Mouse (Mus musculus) natural killer cell, adult 2 months (primary cell): ENCODE measurements at regions not wholly inside any gene's neighbourhood (a gene's known extent, or its start where the extent isn't known, plus 50 kb on each side); places are given as distances from the start of the nearest gene placed in this dataset.

Source experiments
- DNase-seq, 2 experiments: peaks; one replicate each; pipeline ENCODE4 v3.0.0; 2022; ENCODE audit warnings: low spot score in 2 of 2

- DNase-seq, result no peak
Measured at GRCm38 (mm10) chr16:86808644-86809324, 545.2 kb upstream of the N6amt1 start.

DNA sequence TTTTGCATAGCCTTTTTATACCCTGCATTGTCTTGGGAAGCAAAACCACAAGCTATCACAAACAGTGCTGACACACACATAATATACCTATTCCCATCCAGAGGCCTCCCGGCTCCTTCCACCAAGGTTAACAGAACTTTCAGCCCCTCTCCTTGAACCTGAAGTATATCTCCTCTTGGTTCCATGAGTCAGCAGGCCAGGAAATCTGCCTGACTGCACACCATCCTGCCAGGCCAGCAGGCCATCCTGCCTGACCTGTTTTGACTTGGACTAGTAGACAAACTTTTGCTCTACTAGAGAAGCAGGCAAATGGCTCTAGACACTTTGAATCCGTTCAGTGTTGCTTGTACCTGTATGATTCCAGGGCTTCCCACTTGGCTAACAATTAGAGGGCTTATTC lies 547.6 kb upstream of the N6amt1 start:
- no peak for DNase-seq

GRCm38 (mm10) chr16:86776086-86776485 lies 577.9 kb upstream of the N6amt1 start:
- DNase-seq, result no peak

- no peak for DNase-seq
Measured at GRCm38 (mm10) chr16:86772586-86772985, 581.4 kb upstream of the N6amt1 start.

DNA sequence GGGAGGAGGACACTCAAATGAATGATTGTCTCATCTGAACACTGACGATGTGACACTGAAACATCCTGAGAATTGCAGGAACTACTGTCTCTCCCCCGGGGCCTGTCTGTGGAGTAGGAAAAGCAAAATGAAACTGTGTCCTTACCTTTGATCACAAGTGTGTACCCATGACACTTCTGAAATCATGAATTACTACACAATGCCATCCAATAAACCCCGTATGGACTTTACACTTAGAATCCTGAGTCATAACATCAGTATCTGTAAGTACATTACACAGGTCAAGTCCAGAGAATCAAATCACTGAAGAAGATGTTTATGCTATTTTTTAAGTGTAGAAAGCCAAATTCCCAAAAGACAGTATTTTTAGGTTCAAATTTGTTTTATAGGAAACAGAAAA lies 585.1 kb upstream of the N6amt1 start:
- no peak for DNase-seq

DNA sequence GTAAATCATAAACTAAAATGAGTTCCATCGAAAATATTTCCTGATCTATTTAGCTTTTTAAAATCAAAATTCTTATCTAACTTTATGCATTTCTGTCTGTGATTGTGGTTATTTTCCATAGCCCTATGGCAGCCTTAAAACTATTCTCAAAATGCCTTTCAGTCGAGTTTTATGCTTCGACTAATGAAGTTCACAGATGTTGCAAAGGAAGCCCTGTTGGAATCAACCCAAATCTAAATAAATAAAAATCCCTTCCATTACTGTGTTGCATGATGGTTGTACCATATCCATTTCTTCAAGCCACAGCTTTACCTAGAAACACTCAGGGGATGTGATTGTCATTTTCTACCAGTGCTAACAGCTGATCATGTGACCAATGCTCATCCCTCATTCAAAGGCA lies 585.6 kb upstream of the N6amt1 start:
- no peak for DNase-seq

DNA sequence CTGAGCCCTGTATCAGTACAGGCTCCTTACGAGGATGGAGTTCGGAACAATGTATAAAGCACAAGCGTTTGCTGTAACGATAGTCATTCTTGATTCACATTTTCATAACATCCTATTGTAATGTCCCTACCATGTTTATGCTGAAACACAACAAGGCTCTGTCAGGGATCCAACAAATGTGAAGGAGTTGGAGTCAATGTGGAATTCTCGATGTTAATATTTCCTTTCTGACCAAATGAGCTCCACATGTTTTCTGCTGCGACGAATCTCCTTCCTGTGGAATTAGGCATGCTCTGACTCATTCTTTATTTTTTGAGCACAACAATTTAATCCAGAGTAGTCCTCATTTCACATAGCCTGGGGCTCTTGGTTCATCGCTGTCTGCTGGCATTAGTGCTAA lies 588.0 kb upstream of the N6amt1 start:
- no peak for DNase-seq

DNA sequence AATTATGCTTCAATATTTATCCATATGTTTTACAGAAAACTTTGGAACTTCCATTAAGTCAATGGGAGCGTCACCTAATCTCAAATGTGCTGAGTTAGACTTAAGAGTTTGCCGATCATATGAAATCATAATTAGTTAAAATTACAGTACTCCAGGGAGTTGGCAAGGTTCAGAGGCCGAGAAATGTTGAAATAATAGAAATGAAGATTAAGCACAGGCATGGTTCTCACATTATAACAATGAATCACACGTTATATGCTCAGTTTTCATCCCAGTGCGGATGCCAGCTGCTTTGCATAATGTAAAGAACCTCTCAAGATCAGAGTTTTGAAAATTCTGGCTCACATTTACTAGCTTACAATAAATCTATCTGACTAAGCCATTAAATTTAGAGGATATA lies 612.7 kb upstream of the N6amt1 start:
- no peak for DNase-seq

DNA sequence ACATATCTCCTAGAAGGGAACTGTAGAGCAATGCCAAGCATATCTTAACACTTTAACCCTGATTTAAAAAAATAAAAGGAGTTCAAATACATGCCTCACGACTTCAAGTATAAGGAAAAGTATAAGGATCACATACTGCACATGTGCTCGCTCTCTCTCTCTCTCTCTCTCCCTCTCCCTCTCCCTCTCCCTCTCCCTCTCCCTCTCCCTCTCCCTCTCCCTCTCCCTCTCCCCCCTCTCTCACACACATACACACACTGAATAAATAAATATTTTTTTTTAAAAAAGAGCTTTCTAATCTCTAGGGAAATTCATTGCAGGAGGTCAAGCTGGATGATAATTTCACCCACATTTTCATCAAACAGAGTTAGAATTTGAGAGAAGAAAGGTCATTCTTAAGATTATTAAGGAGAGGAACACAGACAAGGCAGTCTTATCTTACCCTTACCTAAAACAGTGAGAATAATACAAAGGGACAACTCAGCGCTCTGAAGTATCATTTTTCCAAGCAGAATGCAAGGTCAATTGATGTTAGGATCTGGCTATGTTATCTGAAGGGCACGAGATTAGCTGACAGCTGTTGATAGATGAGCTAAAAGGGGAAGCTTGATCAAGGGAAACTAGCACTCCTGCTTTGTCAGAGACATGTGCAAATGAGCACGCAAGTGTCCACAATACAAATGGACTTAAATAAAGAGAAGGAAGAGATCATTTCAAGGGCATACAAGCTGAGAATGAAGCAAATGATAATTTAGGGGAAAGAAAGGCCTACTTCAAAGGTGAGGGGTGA lies 634.8 kb upstream of the N6amt1 start:
- DNase-seq, result no peak

GRCm38 (mm10) chr16:86718353-86718752 lies 635.6 kb upstream of the N6amt1 start:
- DNase-seq, result no peak

- DNase-seq, result no peak
Measured at GRCm38 (mm10) chr16:86701700-86702099, 652.3 kb upstream of the N6amt1 start.

DNA sequence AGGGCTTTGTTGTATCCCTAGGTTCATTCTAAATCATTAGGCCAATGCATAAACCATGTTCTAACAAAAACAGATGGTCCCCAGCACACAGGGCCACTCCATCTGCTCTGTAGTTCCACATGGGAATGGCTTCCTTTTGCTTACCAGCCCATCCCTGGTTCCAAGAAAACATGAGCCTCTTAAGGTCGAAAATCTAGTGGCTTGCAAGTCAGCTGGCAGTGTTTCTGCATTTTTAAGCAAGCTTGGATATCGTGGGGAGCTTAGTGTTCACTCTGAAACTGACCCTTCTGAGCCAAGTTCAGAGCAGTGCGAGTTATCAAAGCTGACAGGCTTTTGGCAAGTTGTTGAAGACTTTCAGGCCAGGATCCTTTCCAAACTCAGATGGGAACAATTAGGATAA lies 659.5 kb upstream of the N6amt1 start:
- DNase-seq, result no peak

- no peak for DNase-seq
Measured at GRCm38 (mm10) chr16:86659154-86659553, 694.8 kb upstream of the N6amt1 start.

DNA sequence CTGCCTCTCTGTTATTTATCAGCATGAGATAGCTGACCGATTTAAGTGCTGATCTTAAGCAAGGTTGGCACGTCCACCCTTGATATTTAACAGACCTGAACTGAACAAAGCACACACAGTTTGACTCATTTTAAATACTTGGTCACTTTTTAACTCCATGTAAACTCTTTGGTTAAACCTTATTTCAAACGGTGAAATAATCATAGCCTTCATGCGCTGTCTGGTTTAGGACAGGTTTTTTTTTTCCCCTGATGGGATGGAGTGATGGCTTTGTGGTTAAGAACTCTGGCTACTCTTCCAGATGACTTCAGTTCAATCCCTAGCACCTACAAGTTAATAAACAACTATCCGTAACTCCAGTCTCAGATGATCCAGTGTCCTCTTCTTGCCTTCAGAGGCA lies 706.7 kb upstream of the N6amt1 start:
- no peak for DNase-seq

GRCm38 (mm10) chr16:86646753-86647152 lies 707.2 kb upstream of the N6amt1 start:
- no peak for DNase-seq

- no peak for DNase-seq
Measured at GRCm38 (mm10) chr16:86645436-86645835, 708.5 kb upstream of the N6amt1 start.

DNA sequence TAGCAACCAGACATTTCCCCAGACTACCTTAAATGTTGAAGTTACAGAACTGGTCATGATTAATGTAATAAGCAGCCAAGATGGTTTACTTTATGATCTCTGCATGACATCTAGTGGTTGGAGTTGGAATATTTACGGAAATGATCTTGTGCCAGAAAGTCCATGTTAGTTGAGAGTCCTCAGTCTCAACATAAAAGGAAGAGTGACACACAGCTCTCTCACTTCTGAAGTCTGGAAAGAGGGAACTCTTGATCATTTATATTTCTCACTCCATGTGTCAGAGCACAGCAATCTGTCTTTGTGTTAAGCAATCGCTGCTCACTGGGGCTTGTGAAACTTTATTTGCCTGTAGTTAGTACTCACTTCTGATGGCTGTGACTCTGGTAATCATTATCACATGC lies 709.1 kb upstream of the N6amt1 start:
- no peak for DNase-seq

- DNase-seq, result no peak
Measured at GRCm38 (mm10) chr16:86604166-86604565, 702.5 kb upstream of the Adamts5 start.

DNA sequence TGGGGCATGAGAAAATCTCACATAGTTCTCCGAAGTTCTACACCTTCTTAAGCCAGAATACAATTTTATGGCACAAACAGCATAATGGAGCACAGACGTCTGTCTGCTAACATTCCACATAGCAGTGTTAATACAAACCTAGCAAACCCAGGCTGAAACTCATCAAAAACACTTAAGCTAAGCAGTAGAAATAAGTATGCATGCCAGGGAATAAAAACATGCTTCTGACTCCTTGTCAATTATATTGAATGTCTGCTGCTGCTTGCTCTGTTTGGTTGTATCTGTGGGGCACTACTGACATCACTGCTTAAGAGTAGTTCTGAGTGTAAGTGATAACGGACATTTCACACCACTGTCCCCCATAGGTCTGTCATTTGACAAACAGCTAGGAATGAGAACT lies 693.4 kb upstream of the Adamts5 start:
- DNase-seq, result no peak

GRCm38 (mm10) chr16:86586044-86586443 lies 684.4 kb upstream of the Adamts5 start:
- DNase-seq, result no peak

DNA sequence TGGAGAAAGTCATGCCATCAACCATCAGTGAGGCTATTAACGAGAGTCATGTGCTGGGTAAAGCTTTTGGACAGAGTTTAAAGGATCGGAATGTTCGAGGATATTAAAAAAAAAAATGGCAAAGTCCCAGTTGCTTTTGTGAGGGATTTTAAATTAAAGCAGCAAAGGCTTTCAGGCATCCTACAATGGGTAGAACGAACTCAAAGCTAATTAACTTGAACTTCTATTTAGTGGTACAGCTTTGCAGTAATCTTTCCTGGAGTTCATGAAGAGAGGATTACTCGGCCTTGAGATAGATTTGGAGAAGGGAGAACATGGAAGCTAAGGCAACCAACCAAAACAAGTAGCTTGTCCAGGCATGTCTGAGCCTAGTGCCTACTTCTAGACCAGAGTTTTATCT lies 676.7 kb upstream of the Adamts5 start:
- no peak for DNase-seq

- no peak for DNase-seq
Measured at GRCm38 (mm10) chr16:86547465-86548043, 645.9 kb upstream of the Adamts5 start.

DNA sequence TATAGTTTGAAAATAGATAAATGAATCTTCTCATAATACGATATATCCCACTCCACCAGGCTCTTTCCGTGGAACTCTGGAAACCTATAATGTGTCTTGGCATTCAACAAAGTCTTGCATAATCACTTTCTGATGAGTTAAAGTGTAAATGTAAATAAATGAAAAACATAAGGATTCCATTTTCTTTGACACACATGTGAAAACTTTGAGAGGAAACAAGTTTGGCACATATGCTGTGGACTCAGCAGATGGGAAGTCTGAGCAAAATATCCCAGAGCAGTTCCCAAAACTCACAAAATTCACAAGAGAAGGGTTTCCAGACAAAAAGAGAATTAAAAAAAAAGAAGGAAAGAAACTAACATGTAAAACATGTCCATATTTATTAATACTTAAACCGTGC lies 645.3 kb upstream of the Adamts5 start:
- DNase-seq, result no peak
